Mouse (Mus musculus) MEL (cell line): Measurements from ENCODE around the gene Tm4sf20. TPM values are rescaled to one million over a fixed set of nuclear protein-coding genes. Genes with fewer than 3 reads are reported as not detected.
A peak's percentile ranks its signal among the peaks of the same experiment; 100 is the strongest.

ENCODE experiments used
- DNase-seq: peaks from one replicate; pipeline ENCODE4 v3.0.0; 2011; ENCODE audit warnings: low read depth, low spot score
- H3K27ac ChIP-seq: 2 replicates; pipeline ENCODE4 v1.5.1; 2012; ENCODE audit warnings: low read depth, mild to moderate bottlenecking, control low read depth, low read length, moderate library complexity; ENCODE audit not compliant: control insufficient read depth
- H3K27me3 ChIP-seq, 2 experiments: fragments of 150-350 bp in 1 of 2; sonication (generic) in 1 of 2; 2 replicates each; pipeline ENCODE4 v1.6.1; 2012; ENCODE audit warnings: low read length in 2 of 2, mild to moderate bottlenecking in 2 of 2, improper control_type of control experiment in 1 of 2, moderate library complexity in 1 of 2; ENCODE audit not compliant: insufficient read depth in 2 of 2, control insufficient read depth in 1 of 2
- H3K36me3 ChIP-seq, 2 experiments: 2 replicates each; pipeline ENCODE4 v1.6.1; 2012 to 2014; ENCODE audit warnings: low read length in 2 of 2, improper control_type of control experiment in 1 of 2, inconsistent platforms in 1 of 2, mild to moderate bottlenecking in 1 of 2; ENCODE audit not compliant: insufficient read depth in 2 of 2, control insufficient read depth in 1 of 2
- H3K4me1 ChIP-seq, 2 experiments: fragments of 150-350 bp in 1 of 2; sonication (generic) in 1 of 2; 2 replicates each; pipeline ENCODE4 v1.6.1; 2012; ENCODE audit warnings: low read length in 2 of 2, improper control_type of control experiment in 1 of 2, mild to moderate bottlenecking in 1 of 2; ENCODE audit not compliant: insufficient read depth in 2 of 2, control insufficient read depth in 1 of 2
- H3K4me3 ChIP-seq, 2 experiments: fragments of 150-350 bp in 1 of 2; sonication (generic) in 1 of 2; 2 replicates each; pipeline ENCODE4 v1.5.1; 2012; ENCODE audit warnings: low read depth in 2 of 2, low read length in 2 of 2, mild to moderate bottlenecking in 2 of 2, moderate library complexity in 2 of 2, control low read depth in 1 of 2, improper control_type of control experiment in 1 of 2; ENCODE audit not compliant: control insufficient read depth in 1 of 2, insufficient read depth in 1 of 2
- H3K79me2 ChIP-seq: 2 replicates; pipeline ENCODE4 v1.6.1; 2012; ENCODE audit warnings: mild to moderate bottlenecking, low read length, moderate library complexity; ENCODE audit not compliant: control insufficient read depth, poor library complexity, insufficient read depth
- H3K9ac ChIP-seq: 2 replicates; pipeline ENCODE4 v1.6.1; 2012; ENCODE audit warnings: low read depth, mild to moderate bottlenecking, control low read depth, low read length, moderate library complexity; ENCODE audit not compliant: control insufficient read depth, poor library complexity, severe bottlenecking
- H3K9me3 ChIP-seq: fragments of 150-350 bp; sonication (generic); replicated peaks from 2 replicates; pipeline ENCODE4 v1.6.1; 2012; ENCODE audit warnings: mild to moderate bottlenecking, low read length, improper control_type of control experiment, moderate library complexity; ENCODE audit not compliant: insufficient read depth
- BHLHE40 ChIP-seq: IDR thresholded peaks from 2 replicates; pipeline ENCODE4 v1.6.1; 2012; ENCODE audit warnings: low read depth, mild to moderate bottlenecking, inconsistent platforms, low read length, improper control_type of control experiment, borderline replicate concordance
- CTCF ChIP-seq, 3 experiments: IDR thresholded peaks in 2 of 3; conservative IDR thresholded peaks in 1 of 3; 2 replicates each; pipeline ENCODE4 v1.5.1; 2011 to 2012; ENCODE audit warnings: low read length in 3 of 3, low read depth in 2 of 3, mild to moderate bottlenecking in 2 of 3, improper control_type of control experiment in 1 of 3, inconsistent platforms in 1 of 3, mixed read lengths in 1 of 3, moderate library complexity in 1 of 3; ENCODE audit not compliant: control insufficient read depth in 1 of 3, insufficient read depth in 1 of 3, poor library complexity in 1 of 3, severe bottlenecking in 1 of 3
- E2F4 ChIP-seq: IDR thresholded peaks from 2 replicates; pipeline ENCODE4 v1.6.1; 2011; ENCODE audit warnings: low read depth, low read length, improper control_type of control experiment, borderline replicate concordance
- ELF1 ChIP-seq: IDR thresholded peaks from 2 replicates; pipeline ENCODE4 v1.6.1; 2014; ENCODE audit warnings: low read depth, mild to moderate bottlenecking, inconsistent platforms, low read length, improper control_type of control experiment, moderate library complexity
- ETS1 ChIP-seq: IDR thresholded peaks from 2 replicates; pipeline ENCODE4 v1.6.1; 2012; ENCODE audit warnings: low read depth, mild to moderate bottlenecking, inconsistent platforms, low read length, improper control_type of control experiment, moderate library complexity
- GABPA ChIP-seq: IDR thresholded peaks from 2 replicates; pipeline ENCODE4 v1.6.1; 2012; ENCODE audit warnings: low read depth, mild to moderate bottlenecking, inconsistent platforms, low read length, improper control_type of control experiment, moderate library complexity
- GATA1 ChIP-seq: IDR thresholded peaks from 2 replicates; pipeline ENCODE4 v1.6.1; 2011; ENCODE audit warnings: low read depth, low read length, improper control_type of control experiment
- HCFC1 ChIP-seq: IDR thresholded peaks from 2 replicates; pipeline ENCODE4 v1.6.1; 2012; ENCODE audit warnings: low read depth, mild to moderate bottlenecking, inconsistent platforms, low read length, improper control_type of control experiment, moderate library complexity
- KAT2A ChIP-seq: conservative IDR thresholded peaks from 2 replicates; pipeline ENCODE4 v1.6.1; 2012; ENCODE audit warnings: low read depth, low read length, improper control_type of control experiment, inconsistent platforms
- MAFK ChIP-seq: IDR thresholded peaks from 2 replicates; pipeline ENCODE4 v1.6.1; 2011; ENCODE audit warnings: low read depth, mild to moderate bottlenecking, low read length, improper control_type of control experiment, borderline replicate concordance
- MYC ChIP-seq: IDR thresholded peaks from 2 replicates; pipeline ENCODE4 v1.6.1; 2011; ENCODE audit warnings: low read depth, mild to moderate bottlenecking, low read length, improper control_type of control experiment, moderate library complexity
- NELFE ChIP-seq: IDR thresholded peaks from 2 replicates; pipeline ENCODE4 v1.6.1; 2011; ENCODE audit warnings: low read depth, low read length, improper control_type of control experiment
- NRF1 ChIP-seq: IDR thresholded peaks from 2 replicates; pipeline ENCODE4 v1.6.1; 2014; ENCODE audit warnings: low read depth, mild to moderate bottlenecking, inconsistent platforms, low read length, improper control_type of control experiment, moderate library complexity; ENCODE audit not compliant: poor library complexity, insufficient read depth, severe bottlenecking
- POLR2A ChIP-seq, 2 experiments: IDR thresholded peaks; 2 replicates each; pipeline ENCODE4 v1.6.1; 2011 to 2012; ENCODE audit warnings: low read length in 2 of 2, mild to moderate bottlenecking in 2 of 2, control low read depth in 1 of 2, improper control_type of control experiment in 1 of 2, low read depth in 1 of 2, moderate library complexity in 1 of 2; ENCODE audit not compliant: control insufficient read depth in 1 of 2, insufficient read depth in 1 of 2, poor library complexity in 1 of 2
- POLR2AphosphoS2 ChIP-seq: IDR thresholded peaks from 2 replicates; pipeline ENCODE4 v1.6.1; 2011; ENCODE audit warnings: low read length, improper control_type of control experiment
- SIN3A ChIP-seq: IDR thresholded peaks from 2 replicates; pipeline ENCODE4 v1.6.1; 2012; ENCODE audit warnings: low read length, improper control_type of control experiment, inconsistent platforms
- TCF12 ChIP-seq: IDR thresholded peaks from 2 replicates; pipeline ENCODE4 v1.6.1; 2014; ENCODE audit warnings: low read depth, mild to moderate bottlenecking, inconsistent platforms, low read length, improper control_type of control experiment, moderate library complexity
- USF1 ChIP-seq: IDR thresholded peaks from 2 replicates; pipeline ENCODE4 v1.6.1; 2014; ENCODE audit warnings: low read depth, mild to moderate bottlenecking, inconsistent platforms, low read length, improper control_type of control experiment, moderate library complexity
- USF2 ChIP-seq, 2 experiments: IDR thresholded peaks; 2 replicates each; pipeline ENCODE4 v1.6.1; 2011 to 2012; ENCODE audit warnings: improper control_type of control experiment in 2 of 2, low read length in 2 of 2, borderline replicate concordance in 1 of 2, inconsistent platforms in 1 of 2, low read depth in 1 of 2, mild to moderate bottlenecking in 1 of 2; ENCODE audit not compliant: insufficient read depth in 1 of 2
- ZC3H11A ChIP-seq: IDR thresholded peaks from 2 replicates; pipeline ENCODE4 v1.6.1; 2012; ENCODE audit warnings: low read depth, mild to moderate bottlenecking, inconsistent platforms, low read length, improper control_type of control experiment
- ZKSCAN1 ChIP-seq: IDR thresholded peaks from 2 replicates; pipeline ENCODE4 v1.6.1; 2012; ENCODE audit warnings: low read depth, mild to moderate bottlenecking, inconsistent platforms, low read length, improper control_type of control experiment, moderate library complexity
- ZMIZ1 ChIP-seq: IDR thresholded peaks from 2 replicates; pipeline ENCODE4 v1.6.1; 2012; ENCODE audit warnings: low read depth, mild to moderate bottlenecking, inconsistent platforms, low read length, improper control_type of control experiment, moderate library complexity
- ZNF384 ChIP-seq: IDR thresholded peaks from 2 replicates; pipeline ENCODE4 v1.6.1; 2012; ENCODE audit warnings: low read depth, mild to moderate bottlenecking, inconsistent platforms, low read length, improper control_type of control experiment
- polyA plus RNA-seq, 2 experiments: library from polyadenylated mRNA; stranded (reverse) in 1 of 2; unstranded in 1 of 2; fragments of >175 nt in 1 of 2; fragments of >200 nt in 1 of 2; gene quantifications; 2 replicates each; pipeline versions ENCODE4 v1.2.1 to v1.2.4; 2012; ENCODE audit warnings: low replicate concordance in 2 of 2, low read depth in 1 of 2; ENCODE audit not compliant: insufficient read length in 2 of 2, insufficient read depth in 1 of 2, missing spikeins in 1 of 2
- total RNA-seq: library from RNA; depleted of rRNA; stranded (reverse); fragments of 300-350 nt; gene quantifications from 2 replicates; pipeline ENCODE4 v1.2.3, GENCODE M21; 2012

Tm4sf20 gene
- total and polyA plus RNA-seq, 3 experiments = not detected

GRCm38 (mm10) chr1:82738066-82738465 lies 30.2 kb downstream of the Tm4sf20 start (continued):
- TF ChIP-seq ETS1 (no peak), ZC3H11A (no peak)
- TF ChIP-seq, all 39 proteins: peak for 0

GRCm38 (mm10) chr1:82733357-82733756 lies 34.9 kb downstream of the Tm4sf20 start:
- H3K36me3 ChIP-seq = peaks cover 0 to 45% of the 10 kb centered on the region in 2 experiments; a peak in 2 of 4 replicates
- no peaks in the 10 kb centered on the region for H3K27me3 ChIP-seq
- H3K4me1 ChIP-seq = no peaks in the 10 kb centered on the region
- H3K9ac ChIP-seq = no peak overlapping the region
- no peak for DNase-seq
- TF ChIP-seq POLR2AphosphoS2 = no peak
- no peak for TF ChIP-seq MAFK
- no peak for TF ChIP-seq NELFE
- no peak for TF ChIP-seq ETS1
- TF ChIP-seq GABPA = no peak
- no peak for TF ChIP-seq E2F4
- no peak for TF ChIP-seq MYC
- TF ChIP-seq NRF1 = no peak
- H3K4me3 ChIP-seq = no peak overlapping the region
- no peaks in the 10 kb centered on the region for H3K9me3 ChIP-seq
- no peak overlapping the region for H3K27ac ChIP-seq
- H3K79me2 ChIP-seq = no peaks in the 10 kb centered on the region

- Histone ChIP-seq H3K9ac (peak overlapping the region; percentile 87), H3K27ac (peak overlapping the region; percentile 84; the same call in 1 of the 2 replicates)
- DNase-seq = peak; percentile 42
These were observed 41.8 kb downstream of the Tm4sf20 start for GRCm38 (mm10) chr1:82726482-82726881.

GRCm38 (mm10) chr1:82725875-82726185 lies 42.4 kb downstream of the Tm4sf20 start:
- H3K27ac ChIP-seq = peak overlapping the region; percentile 84
- TF ChIP-seq ETS1 = peak; percentile 44
- TF ChIP-seq ZC3H11A = no peak
- no peak for TF ChIP-seq HCFC1
- TF ChIP-seq MYC = no peak
- peak; percentile 22; the same call in 1 of the 2 replicates for TF ChIP-seq TCF12
- no peak for TF ChIP-seq CTCF (IDR thresholded peaks at IDR 0.05 in 2 of 3, conservative IDR thresholded peaks at IDR 0.05 in 1 of 3; ENCODE audit: control insufficient read depth in 1 of 3, insufficient read depth in 1 of 3, low read depth in 2 of 3, low read length in 3 of 3, poor library complexity in 1 of 3, severe bottlenecking in 1 of 3)
- TF ChIP-seq USF2 (IDR thresholded peaks at IDR 0.05; ENCODE audit: borderline replicate concordance in 1 of 2, insufficient read depth in 1 of 2, low read depth in 1 of 2, low read length in 2 of 2) = no peak
- 0 out of 2 replicates have a peak, but pooled peaks have one; percentile 4 for TF ChIP-seq USF1
- no peak for TF ChIP-seq ELF1
- TF ChIP-seq E2F4 = no peak
- no peak for TF ChIP-seq POLR2A (IDR thresholded peaks at IDR 0.05; ENCODE audit: control insufficient read depth in 1 of 2, insufficient read depth in 1 of 2, low read depth in 1 of 2, low read length in 2 of 2, poor library complexity in 1 of 2)
- TF ChIP-seq NRF1 = no peak
- TF ChIP-seq BHLHE40 = no peak
- no peak for TF ChIP-seq ZKSCAN1
- TF ChIP-seq ZMIZ1 = no peak
- peak; percentile 35; the same call in 1 of the 2 replicates for TF ChIP-seq ZNF384
- TF ChIP-seq KAT2A = no peak

More at GRCm38 (mm10) chr1:82726482-82726881, 41.8 kb downstream of the Tm4sf20 start:
- Histone ChIP-seq H3K4me1 (peaks cover 2 to 7% of the 10 kb centered on the region in 2 experiments), H3K36me3 (peaks cover 5 to 11% of the 10 kb centered on the region in 2 experiments), H3K9me3 (no peaks in the 10 kb centered on the region), H3K79me2 (peaks cover 19% of the 10 kb centered on the region), H3K27me3 (no peaks in the 10 kb centered on the region; a peak in 2 of 4 replicates), H3K4me3 (peak overlapping the region; percentile 88 to 91)
- TF ChIP-seq ZNF384 = no peak
- no peak for TF ChIP-seq NRF1
- TF ChIP-seq SIN3A = 0 out of 2 replicates have a peak, but pooled peaks have one; percentile 11
- peak; percentile 73 for TF ChIP-seq GATA1

More at GRCm38 (mm10) chr1:82725875-82726185, 42.4 kb downstream of the Tm4sf20 start:
- DNase-seq = peak; percentile 75
- peaks cover 2 to 11% of the 10 kb centered on the region in 2 experiments for H3K36me3 ChIP-seq
- H3K9me3 ChIP-seq = no peaks in the 10 kb centered on the region
- peaks cover 19% of the 10 kb centered on the region for H3K79me2 ChIP-seq
- no peaks in the 10 kb centered on the region; a peak in 2 of 4 replicates for H3K27me3 ChIP-seq
- peak overlapping the region; percentile 87 for H3K9ac ChIP-seq
- peak overlapping the region; percentile 88 to 91 for H3K4me3 ChIP-seq
- peaks cover 2 to 7% of the 10 kb centered on the region in 2 experiments for H3K4me1 ChIP-seq
